Mouse (Mus musculus): ENCODE measurements around the gene Pnpla7. TPM values are rescaled to one million over a fixed set of nuclear protein-coding genes. Genes with fewer than 3 reads are reported as not detected.

Pnpla7 gene
- total and polyA plus RNA-seq, 3 experiments = 18.5 to 26.1 (median 23.4) TPM

GRCm38 (mm10) chr2:25094785-25095108 lies 118.9 kb downstream of the Pnpla7 start:
- peak overlapping the region; percentile 58 for H3K4me2 ChIP-seq (ENCODE audit: insufficient read depth, low read depth, poor library complexity, severe bottlenecking)

DNA sequence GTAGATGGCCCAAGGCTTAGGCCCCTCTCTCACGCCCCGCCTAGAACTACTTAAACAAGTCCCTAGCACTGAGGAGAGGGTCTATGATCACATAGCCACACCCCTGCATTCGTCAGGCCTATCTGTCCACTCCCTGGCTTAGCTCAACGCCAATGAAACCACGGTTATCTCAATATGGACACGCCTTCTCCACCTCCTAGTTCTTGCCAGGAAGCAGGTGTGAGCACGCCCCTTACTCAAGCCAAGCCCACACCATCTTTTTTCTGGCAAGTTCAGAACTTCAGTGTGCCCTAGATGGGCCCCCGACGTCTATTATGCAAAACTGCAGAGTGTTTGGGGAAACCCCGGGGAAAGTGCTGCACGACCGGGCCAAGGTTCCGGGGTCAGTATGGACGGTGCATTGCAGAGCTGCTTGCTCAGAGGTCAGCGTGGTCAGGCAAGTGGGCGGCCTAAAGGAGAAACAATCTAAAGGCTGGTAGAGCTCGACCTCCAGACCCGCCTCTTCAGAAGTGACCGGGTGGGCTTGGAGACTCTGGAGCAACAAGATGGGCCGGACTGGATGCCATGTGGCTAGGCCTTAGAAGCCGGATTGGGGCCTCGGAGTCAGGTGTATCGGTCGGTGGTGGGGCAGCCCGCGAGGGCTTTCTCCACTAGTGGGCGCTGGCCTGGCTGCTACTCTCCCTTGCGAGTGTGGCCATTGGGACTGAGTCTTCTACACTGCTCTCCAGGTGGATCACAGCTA lies 119.4 kb downstream of the Pnpla7 start, which contains the start of gene Noxa1:
Gene Noxa1 (minus strand): TSS at position 41 of the 742 bp plus-strand sequence.
- peaks cover 9 to 50% of the 10 kb centered on the region in 2 experiments for H3K4me1 ChIP-seq (ENCODE audit: control insufficient read depth in 1 of 2, insufficient read depth in 2 of 2)
- H3K79me2 ChIP-seq (replicated peaks; ENCODE audit: control insufficient read depth, extremely low read depth, insufficient read depth, poor library complexity, severe bottlenecking) = no peaks in the 10 kb centered on the region
- peak; percentile 99 for DNase-seq (ENCODE audit: extremely low read depth)
- peak within 1 kb of the TSS; percentile 57 to 68 (median 59) for H3K4me3 ChIP-seq (replicated peaks in 1 of 3; ENCODE audit: low read depth in 2 of 3, low read length in 2 of 3, poor library complexity in 1 of 3)
- peaks cover 0 to 12% of the 10 kb centered on the region in 2 experiments for H3K36me3 ChIP-seq (replicated peaks in 1 of 2; ENCODE audit: control insufficient read depth in 1 of 2, insufficient read depth in 1 of 2, low read length in 1 of 2)
- peak within 1 kb of the TSS; percentile 55; the same call in 1 of the 2 replicates for H3K27ac ChIP-seq (ENCODE audit: insufficient read depth, low read depth)
- dilution Hi-C loops (cut with MboI; ENCODE audit: extremely low pct_ligation_motif_present, extremely low pct_unique_long_range_greater_than_20kb, low sequenced_read_pairs) = no loop called here
- in situ Hi-C loops (cut with MboI; ENCODE audit: low pct_ligation_motif_present, low pct_unique_long_range_greater_than_20kb, low sequenced_read_pairs) = loop anchor here (5.0 kb wide), 1 partner anchor 67 kb away; no protein-coding TSS in a partner anchor
- peak within 1 kb of the TSS; percentile 65 for H3K4me2 ChIP-seq (ENCODE audit: insufficient read depth, low read depth, poor library complexity, severe bottlenecking)
- no peaks in the 10 kb centered on the region for H3K9me3 ChIP-seq (replicated peaks; ENCODE audit: low read length)
- no peaks in the 10 kb centered on the region for H3K27me3 ChIP-seq (replicated peaks)
- H3K9ac ChIP-seq (ENCODE audit: insufficient read depth, low read depth) = peak within 1 kb of the TSS; percentile 72
- TF ChIP-seq POLR2AphosphoS2 (IDR thresholded peaks at IDR 0.05; ENCODE audit: low read depth, low read length) (peak; percentile 74; the same call in 1 of the 2 replicates), MAFK (IDR thresholded peaks at IDR 0.05; ENCODE audit: insufficient replicate concordance, low read length) (no peak), HCFC1 (IDR thresholded peaks at IDR 0.05; ENCODE audit: low read depth, low read length) (0 out of 2 replicates have a peak, but pooled peaks have one; percentile 53), CHD2 (IDR thresholded peaks at IDR 0.05; ENCODE audit: low read length) (no peak), RAD21 (IDR thresholded peaks at IDR 0.05; ENCODE audit: low read depth, low read length) (peak; percentile 32), MYC (IDR thresholded peaks at IDR 0.05; ENCODE audit: low read depth, low read length) (peak; percentile 96), ZMIZ1 (IDR thresholded peaks at IDR 0.05; ENCODE audit: low read depth, low read length) (peak; percentile 44; the same call in 1 of the 2 replicates), USF2 (conservative IDR thresholded peaks at IDR 0.05; ENCODE audit: low read depth, low read length) (no peak), MEF2A (IDR thresholded peaks at IDR 0.05; ENCODE audit: borderline replicate concordance, low read depth, low read length) (peak; percentile 7; the same call in 1 of the 2 replicates), GABPA (IDR thresholded peaks at IDR 0.05; ENCODE audit: insufficient replicate concordance, low read depth, low read length) (no peak), SIN3A (IDR thresholded peaks at IDR 0.05; ENCODE audit: low read length) (peak; percentile 25; the same call in 1 of the 2 replicates), JUN (IDR thresholded peaks at IDR 0.05; ENCODE audit: insufficient read depth, low read depth, low read length) (no peak), TBP (conservative IDR thresholded peaks at IDR 0.05; ENCODE audit: low read depth, low read length) (peak; percentile 91), ZKSCAN1 (IDR thresholded peaks at IDR 0.05; ENCODE audit: borderline replicate concordance, low read depth, low read length) (no peak), MAZ (IDR thresholded peaks at IDR 0.05; ENCODE audit: low read depth, low read length) (0 out of 2 replicates have a peak, but pooled peaks have one; percentile 15), MAX (IDR thresholded peaks at IDR 0.05; ENCODE audit: low read length) (peak; percentile 82), TCF12 (IDR thresholded peaks at IDR 0.05; ENCODE audit: low read depth, low read length) (peak; percentile 74), NRF1 (IDR thresholded peaks at IDR 0.05; ENCODE audit: low read depth, low read length) (no peak), CTCF (conservative IDR thresholded peaks at IDR 0.05 in 1 of 2, IDR thresholded peaks at IDR 0.05 in 1 of 2; ENCODE audit: low read depth in 2 of 2, low read length in 2 of 2) (peak; percentile 71 to 80), UBTF (IDR thresholded peaks at IDR 0.05; ENCODE audit: low read depth, low read length) (peak; percentile 97), POLR2A (IDR thresholded peaks at IDR 0.05; ENCODE audit: low read depth, low read length) (peak; percentile 90), NELFE (IDR thresholded peaks at IDR 0.05; ENCODE audit: low read depth, low read length) (peak; percentile 84), E2F4 (IDR thresholded peaks at IDR 0.05; ENCODE audit: insufficient replicate concordance, low read depth, low read length) (no peak)

More at GRCm38 (mm10) chr2:25094785-25095108, 118.9 kb downstream of the Pnpla7 start:
- in situ Hi-C loops (cut with MboI; ENCODE audit: low pct_ligation_motif_present, low pct_unique_long_range_greater_than_20kb, low sequenced_read_pairs) (loop anchor here (5.0 kb wide), 1 partner anchor 68 kb away; no protein-coding TSS in a partner anchor), dilution Hi-C loops (cut with MboI; ENCODE audit: extremely low pct_ligation_motif_present, extremely low pct_unique_long_range_greater_than_20kb, low sequenced_read_pairs) (no loop called here)
- Histone ChIP-seq H3K4me1 (ENCODE audit: control insufficient read depth in 1 of 2, insufficient read depth in 2 of 2) (peaks cover 9 to 50% of the 10 kb centered on the region in 2 experiments), H3K4me3 (replicated peaks in 1 of 3; ENCODE audit: low read depth in 2 of 3, low read length in 2 of 3, poor library complexity in 1 of 3) (peak overlapping the region; percentile 54 to 68 (median 57)), H3K27me3 (replicated peaks) (no peaks in the 10 kb centered on the region), H3K79me2 (replicated peaks; ENCODE audit: control insufficient read depth, extremely low read depth, insufficient read depth, poor library complexity, severe bottlenecking) (no peaks in the 10 kb centered on the region), H3K27ac (ENCODE audit: insufficient read depth, low read depth) (peak overlapping the region; percentile 8; the same call in 1 of the 2 replicates), H3K9me3 (replicated peaks; ENCODE audit: low read length) (no peaks in the 10 kb centered on the region), H3K9ac (ENCODE audit: insufficient read depth, low read depth) (peak overlapping the region; percentile 47), H3K36me3 (replicated peaks in 1 of 2; ENCODE audit: control insufficient read depth in 1 of 2, insufficient read depth in 1 of 2, low read length in 1 of 2) (peaks cover 0 to 18% of the 10 kb centered on the region in 2 experiments)
- DNase-seq (ENCODE audit: extremely low read depth) = no peak
- TF ChIP-seq CHD1 (IDR thresholded peaks at IDR 0.05; ENCODE audit: low read depth, low read length) (no peak), ELF1 (IDR thresholded peaks at IDR 0.05; ENCODE audit: low read depth, low read length) (no peak), MAX (IDR thresholded peaks at IDR 0.05; ENCODE audit: low read length) (no peak), SMC3 (IDR thresholded peaks at IDR 0.05; ENCODE audit: low read depth, low read length) (no peak), MXI1 (IDR thresholded peaks at IDR 0.05; ENCODE audit: low read depth, low read length) (no peak), JUND (conservative IDR thresholded peaks at IDR 0.05; ENCODE audit: low read depth, low read length) (no peak), ZC3H11A (IDR thresholded peaks at IDR 0.05; ENCODE audit: low read depth, low read length) (no peak), JUN (IDR thresholded peaks at IDR 0.05; ENCODE audit: insufficient read depth, low read depth, low read length) (no peak), POLR2A (IDR thresholded peaks at IDR 0.05; ENCODE audit: low read depth, low read length) (no peak), TBP (conservative IDR thresholded peaks at IDR 0.05; ENCODE audit: low read depth, low read length) (no peak), E2F4 (IDR thresholded peaks at IDR 0.05; ENCODE audit: insufficient replicate concordance, low read depth, low read length) (no peak), ZMIZ1 (IDR thresholded peaks at IDR 0.05; ENCODE audit: low read depth, low read length) (no peak), ZKSCAN1 (IDR thresholded peaks at IDR 0.05; ENCODE audit: borderline replicate concordance, low read depth, low read length) (no peak), MAZ (IDR thresholded peaks at IDR 0.05; ENCODE audit: low read depth, low read length) (no peak), MEF2A (IDR thresholded peaks at IDR 0.05; ENCODE audit: borderline replicate concordance, low read depth, low read length) (no peak), CTCF (conservative IDR thresholded peaks at IDR 0.05 in 1 of 2, IDR thresholded peaks at IDR 0.05 in 1 of 2; ENCODE audit: low read depth in 2 of 2, low read length in 2 of 2) (no peak), USF1 (IDR thresholded peaks at IDR 0.05; ENCODE audit: low read depth, low read length) (no peak), UBTF (IDR thresholded peaks at IDR 0.05; ENCODE audit: low read depth, low read length) (no peak), RCOR1 (conservative IDR thresholded peaks at IDR 0.05; ENCODE audit: low read depth, low read length) (no peak), IRF4 (IDR thresholded peaks at IDR 0.05; ENCODE audit: low read depth, low read length) (no peak)
